Mouse (Mus musculus): Measurements from ENCODE around the gene Armh3. TPM values are rescaled to one million over a fixed set of nuclear protein-coding genes. Genes with fewer than 3 reads are reported as not detected.
"Not testable (repeated sequence)": the region's sequence is repeated elsewhere in the genome, so short reads cannot be mapped to it uniquely, and the experiment has no call there.

Armh3 gene
- polyA plus RNA-seq, 1 experiment: 5.7 TPM

- Histone ChIP-seq H3K36me3 (ENCODE audit: control insufficient read depth, insufficient read depth, low read length) (no peaks in the 10 kb centered on the region), H3K4me3 (ENCODE audit: control insufficient read depth, low read depth, low read length) (peak overlapping the region; percentile 87; the same call in 1 of the 2 replicates), H3K4me1 (ENCODE audit: control insufficient read depth, insufficient read depth, low read length) (peaks cover 2% of the 10 kb centered on the region), H3K27me3 (ENCODE audit: control insufficient read depth, insufficient read depth, low read length) (no peaks in the 10 kb centered on the region), H3K27ac (ENCODE audit: control insufficient read depth, insufficient read depth, low read depth, low read length) (no peak overlapping the region)
- TF ChIP-seq POLR2A (IDR thresholded peaks at IDR 0.05; ENCODE audit: control insufficient read depth, low read depth, low read length): no peak
- no peak for TF ChIP-seq CTCF (IDR thresholded peaks at IDR 0.05; ENCODE audit: control insufficient read depth, insufficient read depth, insufficient replicate concordance, low read depth, low read length)
These were observed 923 bp downstream of the Armh3 start for GRCm38 (mm10) chr19:45997365-45997764.

GRCm38 (mm10) chr19:45993981-45994737, 4.1 kb downstream of the Armh3 start:
- no peak overlapping the region for H3K4me3 ChIP-seq (ENCODE audit: control insufficient read depth, low read depth, low read length)
- no peak overlapping the region for H3K27ac ChIP-seq (ENCODE audit: control insufficient read depth, insufficient read depth, low read depth, low read length)

GRCm38 (mm10) chr19:45993441-45993840, 4.8 kb downstream of the Armh3 start:
- not testable (repeated sequence) for H3K4me3 ChIP-seq (ENCODE audit: control insufficient read depth, low read depth, low read length); H3K4me1 ChIP-seq (ENCODE audit: control insufficient read depth, insufficient read depth, low read length); H3K27me3 ChIP-seq (ENCODE audit: control insufficient read depth, insufficient read depth, low read length); H3K27ac ChIP-seq (ENCODE audit: control insufficient read depth, insufficient read depth, low read depth, low read length); H3K36me3 ChIP-seq (ENCODE audit: control insufficient read depth, insufficient read depth, low read length)

More at GRCm38 (mm10) chr19:45993981-45994737, 4.1 kb downstream of the Armh3 start:
- Histone ChIP-seq H3K36me3 (ENCODE audit: control insufficient read depth, insufficient read depth, low read length) (no peaks in the 10 kb centered on the region), H3K4me1 (ENCODE audit: control insufficient read depth, insufficient read depth, low read length) (no peaks in the 10 kb centered on the region), H3K27me3 (ENCODE audit: control insufficient read depth, insufficient read depth, low read length) (no peaks in the 10 kb centered on the region)
- TF ChIP-seq CTCF (IDR thresholded peaks at IDR 0.05; ENCODE audit: control insufficient read depth, insufficient read depth, insufficient replicate concordance, low read depth, low read length) (no peak), POLR2A (IDR thresholded peaks at IDR 0.05; ENCODE audit: control insufficient read depth, low read depth, low read length) (no peak)

- TF ChIP-seq CTCF (IDR thresholded peaks at IDR 0.05; ENCODE audit: control insufficient read depth, insufficient read depth, insufficient replicate concordance, low read depth, low read length) (no peak), POLR2A (IDR thresholded peaks at IDR 0.05; ENCODE audit: control insufficient read depth, low read depth, low read length) (no peak)
- Histone ChIP-seq H3K4me3 (ENCODE audit: control insufficient read depth, low read depth, low read length) (no peak overlapping the region), H3K27me3 (ENCODE audit: control insufficient read depth, insufficient read depth, low read length) (no peaks in the 10 kb centered on the region), H3K4me1 (ENCODE audit: control insufficient read depth, insufficient read depth, low read length) (no peaks in the 10 kb centered on the region), H3K36me3 (ENCODE audit: control insufficient read depth, insufficient read depth, low read length) (no peaks in the 10 kb centered on the region), H3K27ac (ENCODE audit: control insufficient read depth, insufficient read depth, low read depth, low read length) (no peak overlapping the region)
These were observed 7.1 kb downstream of the Armh3 start for GRCm38 (mm10) chr19:45991171-45991570.

- H3K27ac ChIP-seq (ENCODE audit: control insufficient read depth, insufficient read depth, low read depth, low read length): no peak overlapping the region
- H3K27me3 ChIP-seq (ENCODE audit: control insufficient read depth, insufficient read depth, low read length): no peaks in the 10 kb centered on the region
- no peaks in the 10 kb centered on the region for H3K36me3 ChIP-seq (ENCODE audit: control insufficient read depth, insufficient read depth, low read length)
- TF ChIP-seq CTCF (IDR thresholded peaks at IDR 0.05; ENCODE audit: control insufficient read depth, insufficient read depth, insufficient replicate concordance, low read depth, low read length) (no peak), POLR2A (IDR thresholded peaks at IDR 0.05; ENCODE audit: control insufficient read depth, low read depth, low read length) (no peak)
- H3K4me1 ChIP-seq (ENCODE audit: control insufficient read depth, insufficient read depth, low read length): no peaks in the 10 kb centered on the region
- no peak overlapping the region for H3K4me3 ChIP-seq (ENCODE audit: control insufficient read depth, low read depth, low read length)
These were observed 10.1 kb downstream of the Armh3 start for GRCm38 (mm10) chr19:45988238-45988637.

- Histone ChIP-seq H3K4me3 (ENCODE audit: control insufficient read depth, low read depth, low read length) (no peak overlapping the region), H3K4me1 (ENCODE audit: control insufficient read depth, insufficient read depth, low read length) (no peaks in the 10 kb centered on the region), H3K27ac (ENCODE audit: control insufficient read depth, insufficient read depth, low read depth, low read length) (no peak overlapping the region), H3K36me3 (ENCODE audit: control insufficient read depth, insufficient read depth, low read length) (no peaks in the 10 kb centered on the region), H3K27me3 (ENCODE audit: control insufficient read depth, insufficient read depth, low read length) (no peaks in the 10 kb centered on the region)
- no peak for TF ChIP-seq POLR2A (IDR thresholded peaks at IDR 0.05; ENCODE audit: control insufficient read depth, low read depth, low read length)
- TF ChIP-seq CTCF (IDR thresholded peaks at IDR 0.05; ENCODE audit: control insufficient read depth, insufficient read depth, insufficient replicate concordance, low read depth, low read length): no peak
These were observed 13.9 kb downstream of the Armh3 start for GRCm38 (mm10) chr19:45984379-45984778.

GRCm38 (mm10) chr19:45960770-45961169, 37.5 kb downstream of the Armh3 start:
- Histone ChIP-seq H3K27ac (ENCODE audit: control insufficient read depth, insufficient read depth, low read depth, low read length) (no peak overlapping the region), H3K4me1 (ENCODE audit: control insufficient read depth, insufficient read depth, low read length) (no peaks in the 10 kb centered on the region), H3K36me3 (ENCODE audit: control insufficient read depth, insufficient read depth, low read length) (peaks cover 2% of the 10 kb centered on the region; the same call in 1 of the 2 replicates), H3K4me3 (ENCODE audit: control insufficient read depth, low read depth, low read length) (no peak overlapping the region), H3K27me3 (ENCODE audit: control insufficient read depth, insufficient read depth, low read length) (no peaks in the 10 kb centered on the region)
- TF ChIP-seq CTCF (IDR thresholded peaks at IDR 0.05; ENCODE audit: control insufficient read depth, insufficient read depth, insufficient replicate concordance, low read depth, low read length): no peak
- TF ChIP-seq POLR2A (IDR thresholded peaks at IDR 0.05; ENCODE audit: control insufficient read depth, low read depth, low read length): no peak

Data from testis, adult 2 months (tissue).